Mouse (Mus musculus) embryonic stem cell, embryonic (primary cell): ENCODE measurements around the gene Slbp.

ENCODE experiments used
- CTCF ChIA-PET, 4 experiments: fragments of 300-600 bp in 2 of 4; fragments of 350-600 bp in 2 of 4; sonication (Branson Sonifier 250); formaldehyde crosslinking; loops; one replicate each; lab custom pipeline; 2022; ENCODE audit warnings: inconsistent platforms in 2 of 4; lab: Charles Lee
- POLR2A ChIA-PET, 4 experiments: fragments of 300-600 bp in 2 of 4; fragments of 350-600 bp in 2 of 4; sonication (Branson Sonifier 250); formaldehyde crosslinking; loops; one replicate each; lab custom pipeline; 2022; ENCODE audit warnings: antibody characterized with exemption in 4 of 4, inconsistent platforms in 1 of 4; lab: Charles Lee

Gene Slbp

GRCm38 (mm10) chr5:33688278-33689220 is 36.2 kb upstream of the Slbp start:
- CTCF ChIA-PET, result interaction anchor here in 1 of 4 experiments (1.0 to 2.2 kb wide), 3 partner anchors 9 to 49 kb away, joined by 3 to 6 read pairs (median 3); no protein-coding TSS in a partner anchor
- POLR2A ChIA-PET, result interaction anchor here in 2 of 4 experiments (1.0 to 1.6 kb wide), 8 partner anchors 11 to 50 kb away, joined by 3 to 6 read pairs (median 4); partner anchors contain the start of genes Slbp (in 2 of the 2), Tacc3 (in 1 of the 2) and Tmem129 (in 1 of the 2)

GRCm38 (mm10) chr5:33687142-33687541 is 34.8 kb upstream of the Slbp start:
- POLR2A ChIA-PET, result interaction anchor here in 3 of 4 experiments (0.5 to 1.6 kb wide), 3 partner anchors 10 to 46 kb away, joined by 3 to 6 read pairs (median 3); no protein-coding TSS in a partner anchor
- CTCF ChIA-PET, result interaction anchor here in 1 of 4 experiments (0.8 to 2.2 kb wide), 2 partner anchors 9 to 11 kb away, joined by 4 to 6 read pairs; no protein-coding TSS in a partner anchor

GRCm38 (mm10) chr5:33684932-33685331 is 32.6 kb upstream of the Slbp start:
- ChIA-PET CTCF (interaction anchor here in 3 of 4 experiments (0.8 to 1.8 kb wide), 6 partner anchors 11 to 53 kb away, joined by 3 to 9 read pairs (median 4); no protein-coding TSS in a partner anchor), POLR2A (interaction anchor here in 1 of 4 experiments (1.1 to 5.9 kb wide), 4 partner anchors 9 to 34 kb away, joined by 4 to 35 read pairs (median 8); no protein-coding TSS in a partner anchor)

- POLR2A ChIA-PET, result interaction anchor here in 1 of 4 experiments (0.6 to 5.9 kb wide), 5 partner anchors 10 to 307 kb away, joined by 4 to 35 read pairs (median 4); no protein-coding TSS in a partner anchor
- CTCF ChIA-PET, result interaction anchor here in 3 of 4 experiments (0.9 to 1.8 kb wide), 5 partner anchors 40 to 54 kb away, joined by 3 to 9 read pairs (median 4); no protein-coding TSS in a partner anchor
These were observed 31.7 kb upstream of the Slbp start for GRCm38 (mm10) chr5:33683897-33684652.

GRCm38 (mm10) chr5:33682963-33683362 is 30.6 kb upstream of the Slbp start:
- ChIA-PET POLR2A (interaction anchor here in 2 of 4 experiments (0.9 to 5.9 kb wide), 9 partner anchors 10 to 100 kb away, joined by 3 to 35 read pairs (median 4); partner anchors contain the start of genes Fgfr3 (in 1 of the 2), Letm1 (in 1 of the 2) and Slbp (in 1 of the 2)), CTCF (interaction anchor here in 3 of 4 experiments (0.8 to 1.0 kb wide), 5 partner anchors 13 to 55 kb away, joined by 3 to 6 read pairs (median 3); no protein-coding TSS in a partner anchor)

GRCm38 (mm10) chr5:33681611-33682388 is 29.4 kb upstream of the Slbp start:
- ChIA-PET POLR2A (interaction anchor here in 2 of 4 experiments (0.6 to 5.9 kb wide), 19 partner anchors 10 to 101 kb away, joined by 3 to 35 read pairs (median 3); partner anchors contain the start of genes Letm1 (in 2 of the 2), Tmem129 (in 2 of the 2), Fgfr3 (in 1 of the 2) and Slbp (in 1 of the 2)), CTCF (interaction anchor here (0.6 to 1.7 kb wide), 7 partner anchors 12 to 271 kb away, joined by 3 to 8 read pairs (median 5); no protein-coding TSS in a partner anchor)

- ChIA-PET POLR2A (interaction anchor here in 2 of 4 experiments (0.5 to 5.9 kb wide), 20 partner anchors 9 to 102 kb away, joined by 3 to 35 read pairs (median 3); partner anchors contain the start of genes Letm1 (in 2 of the 2), Tmem129 (in 2 of the 2), Fgfr3 (in 1 of the 2) and Slbp (in 1 of the 2)), CTCF (interaction anchor here (0.6 to 1.7 kb wide), 7 partner anchors 13 to 272 kb away, joined by 3 to 8 read pairs (median 5); no protein-coding TSS in a partner anchor)
These were observed 28.7 kb upstream of the Slbp start for GRCm38 (mm10) chr5:33681044-33681443.

GRCm38 (mm10) chr5:33678244-33678643 is 25.9 kb upstream of the Slbp start:
- ChIA-PET CTCF (interaction anchor here (0.6 to 6.0 kb wide), 18 partner anchors 9 to 323 kb away, joined by 3 to 49 read pairs (median 4); partner anchors contain the start of genes Fam53a (in 1 of the 4), Gm9903 (in 1 of the 4) and Nsd2 (in 1 of the 4)), POLR2A (interaction anchor here in 3 of 4 experiments (0.6 to 9.3 kb wide), 24 partner anchors 10 to 152 kb away, joined by 3 to 64 read pairs (median 5); partner anchors contain the start of genes Fam53a (in 2 of the 3), Gm9903 (in 2 of the 3), Slbp (in 2 of the 3) and Fgfr3 (in 1 of the 3))

- ChIA-PET CTCF (interaction anchor here (0.7 to 6.0 kb wide), 17 partner anchors 10 to 278 kb away, joined by 3 to 49 read pairs (median 4); partner anchors contain the start of genes Slbp (in 2 of the 4), Fam53a (in 1 of the 4), Fgfr3 (in 1 of the 4) and Gm9903 (in 1 of the 4)), POLR2A (interaction anchor here in 2 of 4 experiments (0.9 to 11.2 kb wide), 14 partner anchors 8 to 112 kb away, joined by 3 to 97 read pairs (median 4); partner anchors contain the start of genes Slbp (in 2 of the 2), Fgfr3 (in 1 of the 2), Letm1 (in 1 of the 2) and Tacc3 (in 1 of the 2))
These were observed 23.6 kb upstream of the Slbp start for GRCm38 (mm10) chr5:33675964-33676363.

- ChIA-PET CTCF (interaction anchor here in 3 of 4 experiments (1.4 to 6.0 kb wide), 3 partner anchors 63 to 65 kb away, joined by 4 to 49 read pairs (median 21); no protein-coding TSS in a partner anchor), POLR2A (interaction anchor here in 3 of 4 experiments (1.0 to 11.2 kb wide), 15 partner anchors 10 to 108 kb away, joined by 3 to 97 read pairs (median 3); partner anchors contain the start of genes Slbp (in 2 of the 3), Tacc3 (in 2 of the 3), Tmem129 (in 2 of the 3) and Letm1 (in 1 of the 3))
These were observed 22.1 kb upstream of the Slbp start for GRCm38 (mm10) chr5:33674439-33674838.

GRCm38 (mm10) chr5:33671659-33672058 is 19.3 kb upstream of the Slbp start:
- ChIA-PET POLR2A (interaction anchor here in 3 of 4 experiments (0.6 to 11.2 kb wide), 15 partner anchors 9 to 664 kb away, joined by 3 to 97 read pairs (median 4); partner anchors contain the start of genes Slbp (in 3 of the 3), Tacc3 (in 2 of the 3), Tmem129 (in 2 of the 3) and Gm9903 (in 1 of the 3)), CTCF (interaction anchor here in 2 of 4 experiments (0.6 to 1.9 kb wide), 5 partner anchors 19 to 88 kb away, joined by 3 to 6 read pairs (median 3); partner anchors contain the start of gene Slbp (in 2 of the 2))

GRCm38 (mm10) chr5:33668223-33668622 is 15.8 kb upstream of the Slbp start:
- ChIA-PET POLR2A (interaction anchor here in 3 of 4 experiments (0.8 to 11.2 kb wide), 14 partner anchors 8 to 33 kb away, joined by 3 to 97 read pairs (median 6); partner anchors contain the start of genes Slbp (in 3 of the 3), Tacc3 (in 2 of the 3) and Tmem129 (in 2 of the 3)), CTCF (interaction anchor here in 1 of 4 experiments (0.8 to 1.0 kb wide), 2 partner anchors 27 to 70 kb away, joined by 3 read pairs; no protein-coding TSS in a partner anchor)

- POLR2A ChIA-PET, result interaction anchor here (0.5 to 15.0 kb wide), 41 partner anchors 7 to 804 kb away, joined by 3 to 307 read pairs (median 4); partner anchors contain the start of genes Gm9903 (in 3 of the 4), Fam53a (in 2 of the 4), Letm1 (in 2 of the 4) and Nelfa (in 1 of the 4)
- CTCF ChIA-PET, result interaction anchor here in 1 of 4 experiments (0.8 kb wide), 1 partner anchor 79 kb away, joined by 3 read pairs; no protein-coding TSS in a partner anchor
These were observed 6.3 kb upstream of the Slbp start for GRCm38 (mm10) chr5:33658664-33659050.
